Mouse (Mus musculus) heart, embryonic 11.5 days (tissue): ENCODE data around the gene Timp3. TPM values are rescaled to one million over a fixed set of nuclear protein-coding genes. Genes with fewer than 3 reads are reported as not detected.
A peak's percentile ranks its signal among the peaks of the same experiment; 100 is the strongest.

Experiments used
- ATAC-seq: fragments of 200-750 bp; cut with Nextera tagmentation; replicated peaks from 2 replicates; pipeline ENCODE4 v1.8.0; 2017; ENCODE audit warnings: moderate library complexity; ENCODE audit not compliant: insufficient number of reproducible peaks, low FRiP score, low TSS enrichment
- H3K27ac ChIP-seq: fragments of 300-500 bp; sonication (generic); 2 replicates; pipeline ENCODE4 v1.5.1; 2014; ENCODE audit warnings: mild to moderate bottlenecking, low read depth, low read length
- H3K27me3 ChIP-seq: fragments of 300-500 bp; sonication (generic); 2 replicates; pipeline ENCODE4 v1.6.1; 2014; ENCODE audit warnings: mild to moderate bottlenecking, low read length, mixed read lengths; ENCODE audit not compliant: control insufficient read depth, insufficient read depth
- H3K36me3 ChIP-seq: fragments of 300-500 bp; sonication (generic); 2 replicates; pipeline ENCODE4 v1.6.1; 2014; ENCODE audit warnings: mild to moderate bottlenecking, low read length, moderate library complexity, mixed read lengths; ENCODE audit not compliant: control insufficient read depth, insufficient read depth
- H3K4me1 ChIP-seq: fragments of 300-500 bp; sonication (generic); 2 replicates; pipeline ENCODE4 v1.6.1; 2014; ENCODE audit warnings: low read length; ENCODE audit not compliant: control insufficient read depth, insufficient read depth
- H3K4me2 ChIP-seq: fragments of 300-500 bp; sonication (generic); 2 replicates; pipeline ENCODE4 v1.6.1; 2014; ENCODE audit warnings: mild to moderate bottlenecking, moderate library complexity
- H3K4me3 ChIP-seq: fragments of 300-500 bp; sonication (generic); 2 replicates; pipeline ENCODE4 v1.5.1; 2014; ENCODE audit warnings: low read depth, low read length
- H3K9ac ChIP-seq: fragments of 300-500 bp; sonication (generic); 2 replicates; pipeline ENCODE4 v1.6.1; 2014; ENCODE audit warnings: mild to moderate bottlenecking, low read depth, low read length, moderate library complexity
- H3K9me3 ChIP-seq: fragments of 300-500 bp; sonication (generic); replicated peaks from 2 replicates; pipeline ENCODE4 v1.6.1; 2016; ENCODE audit warnings: low read length; ENCODE audit not compliant: control insufficient read depth
- WGBS: fragments of 180-500 bp; shearing (Covaris S2); extraction: QIAGEN DNeasy Blood & Tissue Kit; methylation state at CpG from one replicate; pipeline ENCODE4 v1.1.7; 2014; ENCODE audit not compliant: insufficient replicate concordance; 5-methylcytosine and 5-hydroxymethylcytosine counted together
- polyA plus RNA-seq: library from polyadenylated mRNA; unstranded; fragments of >200 nt; fragmentation: Nextera tagmentation; extraction: Ambion mirVana; gene quantifications from 2 replicates; pipeline ENCODE4 v1.2.1, GENCODE M21; 2014

Gene Timp3
- polyA plus RNA-seq, 1 experiment from 2014 or later, result 56.6 TPM

DNA sequence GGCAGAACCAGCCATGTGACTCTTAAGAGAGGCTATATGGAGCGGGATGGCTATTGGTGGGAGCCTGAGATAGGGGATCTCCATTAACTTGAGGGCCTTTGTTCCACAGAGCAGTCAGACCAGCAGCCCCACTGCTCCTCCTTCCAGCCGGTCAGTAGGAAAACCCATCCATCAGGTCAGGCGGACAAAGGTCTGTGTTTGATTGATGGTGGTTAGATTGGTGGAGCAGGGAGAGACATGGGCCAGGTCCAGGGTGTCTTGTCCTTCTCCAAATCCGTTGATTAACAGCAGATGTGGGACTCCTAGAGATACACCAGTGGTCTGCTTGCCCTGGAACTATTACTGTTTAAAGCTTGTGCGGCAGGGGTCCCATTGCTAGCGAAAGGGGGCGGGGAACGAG, 34.4 kb downstream of the Timp3 start:
- no peaks in the 10 kb centered on the region for H3K27me3 ChIP-seq
- H3K4me3 ChIP-seq, result no peak overlapping the region
- no peaks in the 10 kb centered on the region for H3K9me3 ChIP-seq
- ATAC-seq, result no peak
- H3K4me1 ChIP-seq, result peaks cover 63% of the 10 kb centered on the region
- 44% methylated on average over 8 of the region's 8 CpGs for WGBS
- no peak overlapping the region for H3K27ac ChIP-seq
- no peak overlapping the region for H3K9ac ChIP-seq
- H3K36me3 ChIP-seq, result no peaks in the 10 kb centered on the region
- no peak overlapping the region for H3K4me2 ChIP-seq

DNA sequence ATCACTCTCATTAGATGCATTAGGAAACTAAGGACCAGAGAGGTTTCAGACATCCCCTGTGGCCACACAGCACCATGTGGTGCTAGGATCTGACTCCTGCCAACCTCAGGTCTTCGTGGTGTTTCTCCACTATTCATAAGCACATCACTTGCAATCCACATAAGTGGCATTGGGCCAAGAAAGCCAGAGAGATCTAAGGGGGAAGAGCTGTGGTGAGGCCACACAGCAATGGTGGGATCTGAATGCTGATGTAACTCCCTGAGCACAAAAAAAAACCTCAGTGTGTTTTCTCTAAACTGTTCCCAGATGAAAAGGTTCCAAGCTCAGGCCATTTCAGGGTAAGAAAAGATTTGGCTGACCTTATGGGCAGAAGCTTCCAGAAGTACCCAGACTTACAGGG, 36.3 kb downstream of the Timp3 start:
- no peaks in the 10 kb centered on the region for H3K36me3 ChIP-seq
- H3K27ac ChIP-seq, result no peak overlapping the region
- ATAC-seq, result no peak
- H3K9ac ChIP-seq, result no peak overlapping the region
- no peak overlapping the region for H3K4me2 ChIP-seq
- H3K4me1 ChIP-seq, result peaks cover 72% of the 10 kb centered on the region
- H3K9me3 ChIP-seq, result no peaks in the 10 kb centered on the region
- H3K4me3 ChIP-seq, result no peak overlapping the region
- 67% methylated on average over 1 of the region's 1 CpGs for WGBS
- no peaks in the 10 kb centered on the region for H3K27me3 ChIP-seq

DNA sequence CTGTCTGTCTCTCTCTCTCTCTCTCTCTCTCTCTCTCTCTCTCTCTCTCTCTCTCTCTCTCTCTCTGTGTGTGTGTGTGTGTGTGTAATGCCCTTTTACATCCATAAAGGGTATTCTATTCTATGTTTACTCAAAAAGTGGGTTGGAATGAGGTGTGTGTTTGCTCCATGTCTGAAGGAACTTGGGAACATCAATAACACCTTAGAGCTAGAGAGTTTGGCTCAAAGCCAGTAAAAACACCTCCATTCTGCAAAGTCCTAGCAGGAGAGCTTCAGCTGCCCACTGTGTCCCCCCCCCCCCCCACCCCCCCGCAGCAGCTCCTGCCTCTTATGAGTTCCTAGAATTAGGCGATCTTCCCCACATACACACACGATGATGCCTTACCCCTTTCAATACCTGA, 37.1 kb downstream of the Timp3 start:
- no peaks in the 10 kb centered on the region for H3K36me3 ChIP-seq
- H3K9me3 ChIP-seq, result no peaks in the 10 kb centered on the region
- no peak overlapping the region for H3K4me2 ChIP-seq
- H3K27ac ChIP-seq, result no peak overlapping the region
- whole genome bisulfite sequencing, result 49% methylated on average over 2 of the region's 3 CpGs
- no peak overlapping the region for H3K9ac ChIP-seq
- peaks cover 75% of the 10 kb centered on the region for H3K4me1 ChIP-seq
- ATAC-seq, result no peak
- H3K4me3 ChIP-seq, result no peak overlapping the region
- no peaks in the 10 kb centered on the region for H3K27me3 ChIP-seq

DNA sequence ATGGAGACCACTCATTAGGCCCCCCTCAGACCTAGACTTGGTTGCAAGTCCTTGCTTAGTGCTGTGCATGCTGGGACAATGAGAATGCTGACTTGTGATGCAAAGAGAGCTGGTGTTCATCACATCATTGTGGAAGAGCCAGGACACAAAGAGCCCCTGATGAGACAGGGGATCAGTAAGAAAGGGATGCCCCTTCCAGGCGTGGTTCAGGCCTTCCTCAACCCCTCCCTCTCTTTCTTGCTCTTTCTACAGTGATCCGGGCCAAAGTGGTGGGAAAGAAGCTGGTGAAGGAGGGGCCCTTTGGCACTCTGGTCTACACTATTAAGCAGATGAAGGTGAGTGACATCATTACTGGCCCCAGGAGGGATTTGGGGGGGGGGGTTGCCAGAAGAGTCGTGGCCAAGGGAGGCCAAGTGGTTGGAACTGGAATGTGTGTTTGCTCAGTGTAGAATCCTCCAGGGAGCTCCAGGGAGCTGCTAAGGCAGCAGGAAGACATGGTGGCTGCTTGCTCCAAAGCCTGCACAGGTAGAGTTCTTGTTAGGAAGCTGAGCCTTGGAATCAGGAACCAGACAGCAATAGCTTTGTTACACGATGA, 38.0 kb downstream of the Timp3 start:
- Histone ChIP-seq H3K36me3 (no peaks in the 10 kb centered on the region), H3K27ac (no peak overlapping the region), H3K4me3 (no peak overlapping the region), H3K27me3 (no peaks in the 10 kb centered on the region), H3K4me1 (peaks cover 75% of the 10 kb centered on the region), H3K4me2 (no peak overlapping the region), H3K9ac (no peak overlapping the region), H3K9me3 (no peaks in the 10 kb centered on the region)
- ATAC-seq, result no peak
- WGBS, result 74% methylated on average over 4 of the region's 4 CpGs

DNA sequence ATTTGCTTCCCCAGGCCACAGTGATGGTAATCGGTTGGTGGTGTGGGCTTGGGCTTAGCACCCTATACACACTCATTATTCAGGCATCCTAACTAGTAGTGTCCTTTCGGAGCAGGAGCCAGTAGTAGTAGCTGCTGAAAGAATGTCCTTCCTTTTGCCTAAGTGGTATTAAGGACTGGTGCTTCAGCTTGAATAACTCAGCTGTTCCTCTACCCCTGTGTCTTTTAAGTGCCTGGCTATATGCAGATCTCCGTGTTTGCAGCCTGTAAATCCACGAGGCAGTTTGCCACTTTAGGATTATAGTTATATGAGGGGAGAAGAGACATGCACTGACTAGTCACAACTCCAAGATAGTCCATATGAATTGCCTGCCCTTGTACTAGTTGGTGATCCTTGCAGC, 38.9 kb downstream of the Timp3 start:
- Histone ChIP-seq H3K27ac (no peak overlapping the region; the same call in 1 of the 2 replicates), H3K36me3 (no peaks in the 10 kb centered on the region), H3K9ac (no peak overlapping the region), H3K9me3 (no peaks in the 10 kb centered on the region), H3K4me1 (peaks cover 76% of the 10 kb centered on the region), H3K27me3 (no peaks in the 10 kb centered on the region), H3K4me2 (no peak overlapping the region), H3K4me3 (no peak overlapping the region)
- 66% methylated on average over 4 of the region's 4 CpGs for WGBS
- no peak for ATAC-seq

DNA sequence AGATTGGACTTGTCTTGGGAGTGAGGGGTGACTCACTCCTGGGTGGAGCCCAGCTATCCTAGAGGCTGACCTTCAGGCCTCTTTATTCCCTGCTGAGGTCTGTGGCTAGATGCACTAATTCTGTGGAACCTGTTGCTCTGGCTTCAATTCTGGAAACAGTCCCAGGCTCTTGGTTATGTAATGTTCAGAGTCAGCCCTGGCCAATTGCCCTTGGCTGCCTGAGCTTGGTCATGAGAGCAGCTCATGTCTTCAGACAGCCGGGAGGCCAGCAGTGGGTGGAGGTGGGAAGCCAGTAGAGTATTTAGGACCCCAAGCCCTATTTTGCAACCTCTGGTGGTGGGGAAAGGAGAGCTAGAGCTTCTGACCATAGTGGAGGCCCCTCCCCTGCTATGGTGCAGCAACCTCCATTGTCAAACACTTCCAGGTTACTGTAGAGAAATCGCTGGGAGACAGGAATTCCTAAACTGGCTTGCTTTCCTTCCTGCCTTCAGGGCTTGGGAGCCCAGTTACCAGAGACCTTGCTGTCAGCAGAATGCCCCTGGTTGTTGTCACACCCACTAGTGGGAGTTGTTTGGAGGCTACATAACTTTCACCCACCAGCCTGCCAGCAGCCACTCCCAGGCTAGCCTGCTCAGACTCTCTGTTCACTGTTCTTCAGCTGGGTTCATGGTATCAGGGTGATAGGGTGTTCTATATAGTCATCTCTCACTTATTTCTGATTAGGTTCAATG, 39.6 kb downstream of the Timp3 start:
- no peaks in the 10 kb centered on the region for H3K27me3 ChIP-seq
- no peak overlapping the region; the same call in 1 of the 2 replicates for H3K9ac ChIP-seq
- H3K36me3 ChIP-seq, result peaks cover 5% of the 10 kb centered on the region; the same call in 1 of the 2 replicates
- no peaks in the 10 kb centered on the region for H3K9me3 ChIP-seq
- H3K4me1 ChIP-seq, result peaks cover 69% of the 10 kb centered on the region
- no peak overlapping the region for H3K4me2 ChIP-seq
- 46% methylated on average over 2 of the region's 2 CpGs for WGBS
- no peak for ATAC-seq
- H3K27ac ChIP-seq, result peak overlapping the region; percentile 74
- no peak overlapping the region for H3K4me3 ChIP-seq

DNA sequence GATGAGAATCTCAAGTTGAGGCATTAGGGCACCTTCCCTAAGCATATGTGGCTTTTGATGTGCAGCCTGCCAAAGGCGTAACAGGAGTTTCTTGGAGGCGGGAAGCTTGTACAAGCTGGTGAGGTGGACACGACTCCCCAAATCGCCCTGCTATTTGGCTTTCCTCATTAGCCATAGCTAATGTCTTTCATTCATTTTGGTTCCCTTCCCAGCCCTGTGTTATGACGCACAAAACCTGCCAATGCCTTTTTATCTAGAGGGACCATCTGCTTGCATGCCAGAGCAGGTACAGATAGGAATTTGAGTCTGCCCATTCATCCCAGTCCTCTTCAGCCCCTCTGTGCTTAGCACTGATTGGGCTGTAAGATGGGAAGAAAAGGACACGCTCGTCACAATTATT, 40.2 kb downstream of the Timp3 start:
- H3K4me3 ChIP-seq, result no peak overlapping the region
- H3K27ac ChIP-seq, result no peak overlapping the region; the same call in 1 of the 2 replicates
- peaks cover 65% of the 10 kb centered on the region for H3K4me1 ChIP-seq
- H3K9me3 ChIP-seq, result no peaks in the 10 kb centered on the region
- H3K27me3 ChIP-seq, result no peaks in the 10 kb centered on the region
- no peak overlapping the region for H3K9ac ChIP-seq
- ATAC-seq, result no peak
- peaks cover 5% of the 10 kb centered on the region; the same call in 1 of the 2 replicates for H3K36me3 ChIP-seq
- 74% methylated on average over 7 of the region's 7 CpGs for WGBS
- no peak overlapping the region for H3K4me2 ChIP-seq

DNA sequence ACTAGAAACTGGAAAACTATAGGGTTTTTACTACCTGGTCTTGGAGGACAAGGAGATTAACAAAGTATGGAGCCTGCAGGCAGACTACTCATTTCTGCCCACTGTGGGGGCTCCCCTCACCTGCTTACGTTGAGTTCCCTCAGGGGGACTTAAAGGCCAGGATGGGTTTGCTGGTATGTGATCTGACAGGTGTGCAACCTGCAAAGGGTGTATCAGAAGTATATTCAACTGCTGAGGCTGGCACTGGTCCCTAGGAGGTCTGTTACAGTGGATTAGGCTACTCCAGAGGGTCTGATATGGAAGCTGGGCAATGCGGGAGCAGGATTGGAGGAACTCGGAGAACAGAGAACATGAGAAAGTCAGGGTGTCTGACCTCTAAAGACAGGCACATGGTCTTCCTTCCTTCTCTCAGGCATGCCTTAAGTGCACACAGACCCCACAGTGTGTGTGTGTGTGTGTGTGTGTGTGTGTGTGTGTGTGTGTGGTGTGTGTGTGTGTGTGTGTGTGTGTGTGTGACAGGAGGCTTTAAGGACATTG, 40.9 kb downstream of the Timp3 start:
- Histone ChIP-seq H3K9ac (no peak overlapping the region), H3K4me1 (peaks cover 65% of the 10 kb centered on the region), H3K4me2 (no peak overlapping the region), H3K4me3 (no peak overlapping the region), H3K27me3 (no peaks in the 10 kb centered on the region), H3K9me3 (no peaks in the 10 kb centered on the region), H3K36me3 (peaks cover 5% of the 10 kb centered on the region; the same call in 1 of the 2 replicates), H3K27ac (no peak overlapping the region)
- WGBS, result 56% methylated on average over 3 of the region's 3 CpGs
- no peak for ATAC-seq
